ENCODE assay signal across 11 mouse cellular contexts in genomic region chr17:35066084-35066483, GRCm38 (mm10). TPM values are rescaled to one million over a fixed set of nuclear protein-coding genes. Genes with fewer than 3 reads are reported as not detected.
A peak's percentile ranks its signal among the peaks of the same experiment; 100 is the strongest.
DNase-seq lines count a peak whose midpoint lies in the region; ATAC-seq and TF ChIP-seq lines count a peak whose summit lies in the region.
"Had no signal": no experiment of that assay in that cellular context is flagged by ENCODE, and none has a peak within 500 bp of the region (broad histone marks: within the 10 kb centered on the region; RNA-seq: fewer than 3 reads in every experiment).

Mpig6b (minus strand) TSS chr17:35066184.

- H3K9ac ChIP-seq in kidney, postnatal 0 days (ENCODE audit: low read depth, low read length) = peak within 1 kb of the TSS; percentile 53
- peak within 1 kb of the TSS; percentile 56 for H3K9ac ChIP-seq in embryonic facial prominence, embryonic 14.5 days (ENCODE audit: low read depth, low read length)
- peak within 1 kb of the TSS; percentile 59 for H3K9ac ChIP-seq in intestine, embryonic 16.5 days (ENCODE audit: low read depth, low read length)
- H3K9ac ChIP-seq in neural tube, embryonic 12.5 days = peak within 1 kb of the TSS; percentile 40; the same call in 1 of the 2 replicates

- H3K4me3 ChIP-seq in kidney, postnatal 0 days (replicated peaks; ENCODE audit: low read depth, low read length) = peak within 1 kb of the TSS; percentile 36
- peak within 1 kb of the TSS; percentile 34 for H3K4me3 ChIP-seq in embryonic facial prominence, embryonic 14.5 days (ENCODE audit: low read depth, low read length)
- H3K4me3 ChIP-seq in intestine, embryonic 16.5 days (ENCODE audit: low read length) = peak within 1 kb of the TSS; percentile 50
- peak within 1 kb of the TSS; percentile 26 for H3K4me3 ChIP-seq in neural tube, embryonic 12.5 days

- H3K9me3 ChIP-seq in kidney, postnatal 0 days (replicated peaks; ENCODE audit: low read length) = no peaks in the 10 kb centered on the region
- no peaks in the 10 kb centered on the region for H3K9me3 ChIP-seq in embryonic facial prominence, embryonic 14.5 days (ENCODE audit: control insufficient read depth, low read length)
- no peaks in the 10 kb centered on the region for H3K9me3 ChIP-seq in intestine, embryonic 16.5 days (ENCODE audit: control insufficient read depth, low read length)
- H3K9me3 ChIP-seq in neural tube, embryonic 12.5 days = no peaks in the 10 kb centered on the region

- no peak for DNase-seq in kidney, postnatal 0 days (ENCODE audit: low spot score)
- no peak for DNase-seq in kidney, adult 8-10 months
- DNase-seq in embryonic facial prominence, embryonic 14.5 days (ENCODE audit: low spot score) = no peak
- DNase-seq in adrenal gland, adult 2 months = no peak
- DNase-seq in layer of hippocampus, adult 18-20 months (ENCODE audit: low spot score in 2 of 2) = no peak
- DNase-seq in cerebellum, adult 9-11 months = no peak
- DNase-seq: right cerebral cortex, postnatal 25 days had no signal

- whole genome bisulfite sequencing in kidney, postnatal 0 days = 58% methylated on average over 10 of the region's 10 CpGs
- WGBS in embryonic facial prominence, embryonic 14.5 days = 43% methylated on average over 10 of the region's 10 CpGs
- WGBS in intestine, embryonic 16.5 days = 63% methylated on average over 10 of the region's 10 CpGs
- WGBS in neural tube, embryonic 12.5 days = 49% methylated on average over 10 of the region's 10 CpGs

- peaks cover 6% of the 10 kb centered on the region; the same call in 1 of the 2 replicates for H3K36me3 ChIP-seq in kidney, postnatal 0 days (ENCODE audit: insufficient read depth, low read length)
- peaks cover 19% of the 10 kb centered on the region for H3K36me3 ChIP-seq in embryonic facial prominence, embryonic 14.5 days (ENCODE audit: control insufficient read depth, insufficient read depth, low read length)
- no peaks in the 10 kb centered on the region for H3K36me3 ChIP-seq in intestine, embryonic 16.5 days (ENCODE audit: control insufficient read depth, insufficient read depth, low read length)
- H3K36me3 ChIP-seq in neural tube, embryonic 12.5 days = peaks cover 21% of the 10 kb centered on the region

- H3K27ac ChIP-seq in kidney, postnatal 0 days = peak within 1 kb of the TSS; percentile 79; the same call in 1 of the 2 replicates
- H3K27ac ChIP-seq in embryonic facial prominence, embryonic 14.5 days (replicated peaks; ENCODE audit: low read depth, low read length) = peak within 1 kb of the TSS; percentile 54
- H3K27ac ChIP-seq in intestine, embryonic 16.5 days (ENCODE audit: low read length) = peak within 1 kb of the TSS; percentile 79
- no peak within 1 kb of the TSS for H3K27ac ChIP-seq in neural tube, embryonic 12.5 days

- peaks cover 10% of the 10 kb centered on the region; the same call in 1 of the 2 replicates for H3K4me1 ChIP-seq in kidney, postnatal 0 days (replicated peaks; ENCODE audit: insufficient read depth, low read length)
- H3K4me1 ChIP-seq in embryonic facial prominence, embryonic 14.5 days (ENCODE audit: control insufficient read depth, insufficient read depth, low read length) = peaks cover 6% of the 10 kb centered on the region; the same call in 1 of the 2 replicates
- peaks cover 23% of the 10 kb centered on the region for H3K4me1 ChIP-seq in intestine, embryonic 16.5 days (ENCODE audit: control insufficient read depth, insufficient read depth, low read length)
- peaks cover 16% of the 10 kb centered on the region for H3K4me1 ChIP-seq in neural tube, embryonic 12.5 days

- no peak for TF ChIP-seq CTCF in kidney, postnatal 0 days (IDR thresholded peaks at IDR 0.05; ENCODE audit: low read depth)

- ATAC-seq in kidney, postnatal 0 days (replicated peaks; ENCODE audit: low FRiP score, low read depth) = no peak
- ATAC-seq in embryonic facial prominence, embryonic 14.5 days (ENCODE audit: low read depth) = no peak
- no peak for ATAC-seq in intestine, embryonic 16.5 days
- ATAC-seq in neural tube, embryonic 12.5 days (ENCODE audit: low FRiP score, low read depth) = no peak

- no peaks in the 10 kb centered on the region for H3K27me3 ChIP-seq in kidney, postnatal 0 days (ENCODE audit: insufficient read depth, low read length)
- H3K27me3 ChIP-seq in embryonic facial prominence, embryonic 14.5 days (replicated peaks; ENCODE audit: control insufficient read depth, insufficient read depth, low read length) = peaks cover 20% of the 10 kb centered on the region
- no peaks in the 10 kb centered on the region; the same call in 1 of the 2 replicates for H3K27me3 ChIP-seq in intestine, embryonic 16.5 days (replicated peaks; ENCODE audit: control insufficient read depth, insufficient read depth, low read length)
- peaks cover 26% of the 10 kb centered on the region for H3K27me3 ChIP-seq in neural tube, embryonic 12.5 days (replicated peaks)

- H3K4me2 ChIP-seq in kidney, postnatal 0 days (ENCODE audit: low read length) = peak within 1 kb of the TSS; percentile 64
- H3K4me2 ChIP-seq in embryonic facial prominence, embryonic 14.5 days (ENCODE audit: low read depth, low read length) = peak within 1 kb of the TSS; percentile 61
- H3K4me2 ChIP-seq in intestine, embryonic 16.5 days (ENCODE audit: low read depth, low read length) = peak within 1 kb of the TSS; percentile 69
- peak within 1 kb of the TSS; percentile 61 for H3K4me2 ChIP-seq in neural tube, embryonic 12.5 days (replicated peaks)

RNA-seq across cellular contexts. Expression of gene Mpig6b, which starts in this region (rescaled TPM):
- polyA plus RNA-seq in kidney, postnatal 0 days (2015; fragmentation: Nextera tagmentation; extraction: Ambion mirVana) = 0.36 and 0.45 TPM in 2 replicates
- 0.55 and 0.96 TPM in 2 replicates for polyA plus RNA-seq in embryonic facial prominence, embryonic 14.5 days (2014; fragmentation: Nextera tagmentation; extraction: Ambion mirVana)
- polyA plus RNA-seq in intestine, embryonic 16.5 days (2015; fragmentation: Nextera tagmentation; extraction: Ambion mirVana) = 0.37 and 0.40 TPM in 2 replicates
- polyA plus RNA-seq in neural tube, embryonic 12.5 days (2016; fragmentation: Nextera tagmentation; extraction: Ambion mirVana) = 0.81 and 0.88 TPM in 2 replicates
- total RNA-seq in adrenal gland, adult 2 months (2021) = not detected
- 0.06 TPM in 1 of 2 replicates, not detected in the other for polyA plus RNA-seq in adrenal gland, adult 2 months (2012; rRNA removed)
- total RNA-seq in layer of hippocampus, adult 18-20 months (2021) = not detected
- total RNA-seq: common myeloid progenitor, adult 5-6 weeks; layer of hippocampus, postnatal 14 days had no signal
